Mouse (Mus musculus): Measurements from ENCODE around the gene Fat1. TPM values are rescaled to one million over a fixed set of nuclear protein-coding genes. Genes with fewer than 3 reads are reported as not detected.

Fat1 gene
- total RNA-seq, 2 experiments from 2014 or later = not detected

DNA sequence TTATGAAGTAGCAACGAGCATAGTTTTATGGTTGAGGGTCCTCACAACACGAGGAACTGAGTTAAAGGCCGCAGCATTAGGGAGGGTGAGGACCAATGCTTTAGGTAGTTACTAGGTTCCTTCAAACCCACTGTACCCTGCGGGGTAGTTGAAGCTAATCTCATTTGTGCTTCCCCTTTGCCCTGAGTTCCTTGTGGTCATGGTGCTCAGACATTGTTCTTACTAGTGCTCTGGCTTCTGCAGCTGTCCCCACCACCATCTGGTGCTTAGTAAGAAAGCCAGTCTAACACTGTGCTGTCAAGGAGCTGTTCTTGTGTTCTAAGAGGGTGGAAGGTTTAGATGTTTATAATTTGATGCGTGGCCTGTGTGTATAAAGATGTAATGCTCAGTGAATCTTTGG lies 25.7 kb downstream of the Fat1 start:
- ATAC-seq (replicated peaks; ENCODE audit: poor library complexity, severe bottlenecking) = no peak

DNA sequence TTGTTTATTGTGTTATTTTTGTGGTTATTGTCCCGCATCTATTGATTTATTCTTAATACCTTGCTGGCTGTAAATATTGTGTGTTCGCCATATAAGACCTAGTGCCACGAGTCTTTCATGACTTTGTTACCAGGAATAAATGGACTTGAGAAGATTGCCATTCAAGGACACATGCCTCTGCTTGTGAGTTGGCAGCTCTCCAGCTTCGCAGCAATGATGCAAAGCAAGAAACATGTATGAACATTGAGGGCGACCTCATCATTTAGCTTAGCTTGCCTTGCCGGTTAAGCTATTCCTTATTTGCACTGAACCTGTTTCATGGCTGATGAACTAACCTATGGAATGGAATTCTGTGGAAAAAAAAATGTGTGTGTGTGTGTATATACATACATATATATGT lies 26.2 kb downstream of the Fat1 start:
- no peak for ATAC-seq (replicated peaks; ENCODE audit: poor library complexity, severe bottlenecking)

DNA sequence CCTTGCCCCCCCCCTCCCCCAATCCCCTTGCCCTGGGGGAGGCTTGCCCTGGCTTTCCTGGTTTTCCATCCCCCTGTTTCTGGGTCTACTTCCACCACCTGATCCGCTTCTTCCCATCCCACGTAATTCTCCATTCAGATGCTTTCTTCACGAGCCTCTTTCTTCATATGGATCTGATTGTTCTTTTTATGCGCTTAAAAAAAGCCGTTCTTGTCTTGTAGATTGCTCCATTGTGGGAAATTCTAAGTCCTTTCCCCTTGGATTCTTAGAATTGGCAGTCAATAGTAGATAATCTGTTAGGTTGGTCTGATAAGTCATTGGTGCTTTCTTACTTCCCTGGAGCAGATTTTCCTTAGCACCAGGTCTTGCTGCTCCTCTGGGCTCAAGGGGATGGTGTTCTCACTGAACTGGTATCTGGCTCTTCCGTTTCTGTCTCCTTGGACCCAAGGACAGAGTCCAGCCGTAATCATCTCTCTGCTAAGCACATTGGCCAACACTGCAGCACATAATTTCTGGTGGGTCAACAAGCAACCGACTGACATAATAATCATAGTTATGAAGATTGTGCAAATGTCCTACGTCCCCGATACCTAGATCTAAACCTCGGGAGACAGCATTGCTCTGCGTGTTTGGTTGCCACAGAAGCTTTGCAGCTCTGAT lies 27.5 kb downstream of the Fat1 start:
- ATAC-seq (replicated peaks; ENCODE audit: poor library complexity, severe bottlenecking) = no peak

GRCm38 (mm10) chr8:44967521-44968039 lies 32.3 kb downstream of the Fat1 start:
- no peak for ATAC-seq (replicated peaks; ENCODE audit: poor library complexity, severe bottlenecking)

DNA sequence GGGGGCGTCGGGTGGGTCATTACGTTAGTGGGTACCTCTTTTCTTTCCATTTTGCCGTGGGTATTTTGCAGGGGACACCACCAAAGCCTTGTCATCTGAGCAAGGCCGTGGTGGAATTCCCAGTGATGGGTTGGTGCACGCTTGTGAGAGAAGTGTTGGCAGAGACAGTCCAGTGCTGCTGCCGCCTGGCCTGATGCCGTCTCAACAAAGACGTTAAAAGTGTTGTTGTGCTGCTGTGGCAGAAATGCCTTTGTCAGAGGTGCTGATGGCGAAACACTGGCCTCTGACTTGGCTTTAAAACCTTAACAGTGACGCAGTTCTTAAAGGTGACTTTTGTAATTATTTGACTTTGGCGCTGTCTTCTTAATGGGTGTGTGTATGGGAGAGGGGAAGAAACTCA lies 34.8 kb downstream of the Fat1 start:
- ATAC-seq (replicated peaks; ENCODE audit: poor library complexity, severe bottlenecking) = no peak

GRCm38 (mm10) chr8:44971346-44971745 lies 36.1 kb downstream of the Fat1 start:
- no peak for ATAC-seq (replicated peaks; ENCODE audit: poor library complexity, severe bottlenecking)

- ATAC-seq (replicated peaks; ENCODE audit: poor library complexity, severe bottlenecking) = no peak
Measured at GRCm38 (mm10) chr8:44971964-44972363, 36.7 kb downstream of the Fat1 start.

- no peak for ATAC-seq (replicated peaks; ENCODE audit: poor library complexity, severe bottlenecking)
Measured at GRCm38 (mm10) chr8:44975113-44975512, 39.9 kb downstream of the Fat1 start.

- no peak for ATAC-seq (replicated peaks; ENCODE audit: poor library complexity, severe bottlenecking)
Measured at GRCm38 (mm10) chr8:44975654-44976053, 40.4 kb downstream of the Fat1 start.

DNA sequence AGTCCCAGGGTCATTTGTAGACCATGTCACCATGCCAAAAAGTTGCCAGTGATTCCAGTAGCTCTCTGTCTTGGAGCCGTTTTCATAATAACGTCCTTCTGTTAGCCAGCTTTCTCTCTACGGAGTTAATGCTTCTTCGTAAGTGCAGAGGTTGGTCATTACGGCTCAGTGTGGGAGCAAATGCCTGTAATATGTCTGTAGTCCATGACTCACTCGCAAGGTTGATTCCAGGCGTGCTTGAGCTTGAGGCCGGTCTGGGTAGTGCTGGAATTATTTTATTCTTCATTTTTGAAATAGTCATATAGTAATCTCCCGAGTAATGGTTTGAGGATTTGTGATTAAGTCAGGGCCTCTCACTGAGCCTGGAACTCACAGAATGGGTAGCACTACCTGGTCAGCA lies 43.4 kb downstream of the Fat1 start:
- ATAC-seq (replicated peaks; ENCODE audit: poor library complexity, severe bottlenecking) = no peak

DNA sequence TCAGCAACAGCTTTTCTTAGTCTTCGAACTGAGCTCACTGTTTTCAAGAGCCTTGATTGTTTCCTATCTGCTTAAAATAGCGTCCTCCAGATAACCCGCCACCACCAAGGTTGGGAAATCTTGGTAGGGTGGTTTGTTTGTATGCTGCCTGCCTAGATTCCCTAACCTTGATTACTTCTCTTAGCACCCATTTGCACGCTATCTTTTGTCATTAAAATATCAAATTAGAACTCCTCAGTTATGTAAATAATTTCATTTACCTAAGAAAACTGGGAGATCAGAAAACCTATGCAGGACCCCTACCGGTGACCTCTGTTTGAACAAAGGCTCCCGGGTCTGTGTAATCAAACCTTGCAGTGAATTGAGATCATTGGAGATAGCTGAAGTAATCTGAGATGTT lies 44.0 kb downstream of the Fat1 start:
- ATAC-seq (replicated peaks; ENCODE audit: poor library complexity, severe bottlenecking) = no peak

DNA sequence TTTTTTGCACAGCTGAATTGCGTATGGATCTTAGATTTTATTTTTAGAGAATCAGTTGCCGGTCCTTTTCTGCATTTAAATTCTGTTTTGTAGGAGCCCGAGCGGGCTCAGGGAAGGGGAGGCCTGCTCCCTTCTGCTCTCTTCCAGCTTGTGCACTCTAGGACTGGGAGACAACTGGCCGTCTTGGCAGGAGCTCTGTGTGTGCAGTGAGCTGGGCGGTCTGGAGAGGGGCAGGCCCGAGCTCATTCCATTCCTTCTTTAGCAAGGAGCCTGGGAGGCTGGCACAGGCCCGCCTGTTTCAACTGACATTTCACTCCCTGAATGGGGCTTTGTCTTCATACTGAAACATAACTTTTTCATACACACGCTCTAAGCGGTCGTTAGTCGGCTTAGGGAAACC lies 44.8 kb downstream of the Fat1 start:
- no peak for ATAC-seq (replicated peaks; ENCODE audit: poor library complexity, severe bottlenecking)

- no peak for ATAC-seq (replicated peaks; ENCODE audit: poor library complexity, severe bottlenecking)
Measured at GRCm38 (mm10) chr8:44985326-44986288, 50.4 kb downstream of the Fat1 start.

DNA sequence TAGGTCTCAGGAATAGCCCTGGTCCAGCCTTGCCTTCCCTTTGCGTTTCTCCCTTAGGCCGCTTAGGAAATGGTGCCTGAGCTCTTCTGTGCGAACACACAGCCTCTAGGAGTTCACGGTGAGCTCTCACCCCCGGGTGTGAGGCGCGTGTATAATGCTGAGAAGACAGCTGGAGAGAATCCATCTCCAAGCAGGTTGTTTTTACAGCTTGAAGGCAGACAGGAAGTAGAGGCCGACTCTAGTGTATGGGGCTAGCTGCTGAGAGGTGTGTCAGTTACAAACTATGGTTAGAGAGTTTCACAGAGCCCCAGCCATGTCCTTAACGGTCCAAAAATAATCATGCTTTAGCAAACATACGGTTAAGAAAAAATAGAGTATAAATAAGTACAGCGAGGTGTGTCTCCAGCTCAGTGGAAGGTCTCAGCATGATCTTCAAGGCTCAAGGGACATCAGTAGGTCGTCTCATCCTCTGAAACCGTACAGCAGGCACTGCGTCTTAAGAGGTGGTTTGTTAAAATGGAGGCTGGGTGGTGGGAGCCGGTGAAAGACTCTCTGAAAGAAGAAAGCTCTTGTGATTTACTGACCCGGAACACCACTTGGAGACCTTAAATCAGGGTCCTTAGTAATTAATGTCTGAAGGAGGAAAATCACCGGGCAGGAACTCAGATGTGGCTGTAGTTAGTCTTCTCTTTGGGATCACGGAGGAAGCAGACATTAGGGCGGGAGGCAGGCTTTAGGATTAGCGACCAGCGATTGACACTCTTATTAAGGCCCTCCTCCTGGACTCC lies 56.6 kb downstream of the Fat1 start:
- ATAC-seq (replicated peaks; ENCODE audit: poor library complexity, severe bottlenecking) = no peak

GRCm38 (mm10) chr8:44992664-44993063 lies 57.4 kb downstream of the Fat1 start:
- ATAC-seq (replicated peaks; ENCODE audit: poor library complexity, severe bottlenecking) = no peak

- ATAC-seq (replicated peaks; ENCODE audit: poor library complexity, severe bottlenecking) = no peak
Measured at GRCm38 (mm10) chr8:44993376-44993775, 58.1 kb downstream of the Fat1 start.

- ATAC-seq (replicated peaks; ENCODE audit: poor library complexity, severe bottlenecking) = no peak
Measured at GRCm38 (mm10) chr8:44996493-44996892, 61.2 kb downstream of the Fat1 start.

DNA sequence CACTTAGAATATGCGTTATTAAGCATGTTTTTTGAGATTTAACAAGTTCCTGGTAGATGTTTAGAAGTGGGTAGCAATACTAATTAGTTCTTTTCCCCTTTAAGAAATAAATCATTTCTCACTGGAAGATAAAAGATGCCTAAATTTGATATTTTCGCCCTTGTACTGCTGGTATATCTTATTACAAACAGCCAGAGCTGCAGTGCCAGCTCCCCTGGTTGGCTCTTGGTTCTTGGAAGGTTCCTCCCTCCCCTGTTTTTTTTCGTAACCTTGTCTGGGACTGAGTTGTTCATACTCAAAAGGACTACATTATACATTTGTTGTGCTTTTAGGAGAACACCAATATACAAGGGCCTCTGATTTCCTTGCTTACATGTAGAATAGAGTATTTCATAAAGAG lies 62.1 kb downstream of the Fat1 start:
- no peak for ATAC-seq (replicated peaks; ENCODE audit: poor library complexity, severe bottlenecking)

GRCm38 (mm10) chr8:44997829-44998228 lies 62.6 kb downstream of the Fat1 start:
- peak; percentile 82 for ATAC-seq (replicated peaks; ENCODE audit: poor library complexity, severe bottlenecking)

DNA sequence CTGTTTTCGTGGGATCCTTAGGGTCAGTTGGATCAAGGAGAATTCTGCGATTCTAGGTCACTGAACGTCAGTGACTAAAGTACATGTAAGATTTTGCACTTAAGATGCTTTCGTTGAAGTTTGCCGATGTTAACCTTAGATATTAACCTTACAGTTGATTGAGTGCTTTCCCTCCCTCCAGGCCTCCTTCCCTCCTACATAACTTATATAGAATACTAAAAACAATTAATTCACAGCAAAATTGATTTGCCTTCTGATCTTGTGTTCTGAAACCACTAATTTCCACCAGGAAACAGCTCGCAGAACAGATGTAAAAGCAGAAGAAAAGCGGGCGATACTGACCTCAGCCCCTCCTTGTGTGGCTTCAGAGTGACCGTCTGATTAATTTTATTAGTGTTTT lies 63.0 kb downstream of the Fat1 start:
- ATAC-seq (replicated peaks; ENCODE audit: poor library complexity, severe bottlenecking) = no peak

All from granulocyte monocyte progenitor cell, adult 5-6 weeks (primary cell).